ENCODE assay signal across 8 mouse cellular contexts in genomic region chr5:64866331-64867050, GRCm38 (mm10).
DNase-seq lines count a peak whose midpoint lies in the region; ATAC-seq and TF ChIP-seq lines count a peak whose summit lies in the region.

No protein-coding gene starts in this region.

- H3K4me2 ChIP-seq in liver, postnatal 0 days (ENCODE audit: low read depth, low read length): no peak overlapping the region

- peak; percentile 36 for ATAC-seq in CD4-positive, CD25-positive, alpha-beta regulatory T cell, adult 4 months
- ATAC-seq in liver, postnatal 0 days: no peak

- H3K4me1 ChIP-seq in heart, adult 2 months (ENCODE audit: control insufficient read depth, insufficient read depth, low read length): peaks cover 15% of the 10 kb centered on the region
- peaks cover 24% of the 10 kb centered on the region for H3K4me1 ChIP-seq in liver, postnatal 0 days (ENCODE audit: insufficient read depth)

- no peak overlapping the region; the same call in 1 of the 2 replicates for H3K27ac ChIP-seq in heart, adult 2 months
- H3K27ac ChIP-seq in liver, postnatal 0 days (ENCODE audit: low read depth): no peak overlapping the region

- peak; percentile 67 for DNase-seq in adrenal gland, adult 8-10 months
- peak; percentile 67 for DNase-seq in embryo, embryonic 9.5 days (ENCODE audit: extremely low spot score)
- DNase-seq in heart, adult 2 months: peak; percentile 82 to 84
- peak; percentile 91 for DNase-seq in kidney, postnatal 14 days
- DNase-seq in liver, postnatal 0 days: peak; percentile 81
- DNase-seq in right cerebral cortex, postnatal 10 days (ENCODE audit: low spot score in 2 of 2): peak; percentile 82 to 91
- peak; percentile 74 to 81 for DNase-seq in urinary bladder, postnatal 36 days (ENCODE audit: low spot score in 2 of 2)

- 40% methylated on average over 5 of the region's 5 CpGs for WGBS in heart, adult 2 months
- WGBS in liver, postnatal 0 days (ENCODE audit: insufficient replicate concordance): 46% methylated on average over 5 of the region's 5 CpGs

- TF ChIP-seq CTCF in heart, adult 2 months (IDR thresholded peaks at IDR 0.05): peak; percentile 87
- TF ChIP-seq CTCF in liver, postnatal 0 days (IDR thresholded peaks at IDR 0.05; ENCODE audit: low read depth): peak; percentile 71

- no peak overlapping the region for H3K9ac ChIP-seq in heart, adult 2 months (ENCODE audit: low read depth, low read length)
- no peak overlapping the region for H3K9ac ChIP-seq in liver, postnatal 0 days (replicated peaks)

- H3K9me3 ChIP-seq in liver, postnatal 0 days (ENCODE audit: low read length): no peaks in the 10 kb centered on the region

- no peak for TF ChIP-seq POLR2A in heart, adult 2 months (IDR thresholded peaks at IDR 0.05; ENCODE audit: insufficient read depth, low read depth, low read length)

- H3K36me3 ChIP-seq in heart, adult 2 months (ENCODE audit: control insufficient read depth, insufficient read depth, low read length): no peaks in the 10 kb centered on the region
- H3K36me3 ChIP-seq in liver, postnatal 0 days (replicated peaks; ENCODE audit: insufficient read depth, low read length): no peaks in the 10 kb centered on the region

- no peak overlapping the region for H3K4me3 ChIP-seq in heart, adult 2 months
- no peak overlapping the region for H3K4me3 ChIP-seq in liver, postnatal 0 days (ENCODE audit: low read depth, low read length)

- no peak for TF ChIP-seq EP300 in heart, adult 2 months (IDR thresholded peaks at IDR 0.05; ENCODE audit: insufficient read depth, low read depth, low read length)
- TF ChIP-seq EP300 in liver, postnatal 0 days (IDR thresholded peaks at IDR 0.05; ENCODE audit: low read depth): peak; percentile 16; the same call in 1 of the 2 replicates

- intact Hi-C loops in heart, adult 2 months (cut with DNase I): loop anchor here (1.0 to 2.0 kb wide), 4 partner anchors 52 to 577 kb away; no protein-coding TSS in a partner anchor

- H3K79me2 ChIP-seq in heart, adult 2 months (replicated peaks; ENCODE audit: control insufficient read depth, insufficient read depth, low read length): no peaks in the 10 kb centered on the region

- no peaks in the 10 kb centered on the region for H3K27me3 ChIP-seq in heart, adult 2 months (ENCODE audit: control insufficient read depth, insufficient read depth, low read length)
- H3K27me3 ChIP-seq in liver, postnatal 0 days (ENCODE audit: insufficient read depth, low read length): no peaks in the 10 kb centered on the region
